Mouse (Mus musculus) left cerebral cortex, adult 9 months (tissue): ENCODE measurements at regions not wholly inside any gene's neighbourhood (a gene's known extent, or its start where the extent isn't known, plus 50 kb on each side); places are given as distances from the start of the nearest gene placed in this dataset.

Experiments used
- DNase-seq, 2 experiments: peaks; one replicate each; pipeline ENCODE4 v3.0.0; 2022; ENCODE audit warnings: low spot score in 2 of 2

GRCm38 (mm10) chr5:141137716-141138115 is 103.6 kb upstream of the Sdk1 start:
- DNase-seq: no peak

GRCm38 (mm10) chr5:141138771-141139360 is 102.4 kb upstream of the Sdk1 start:
- no peak for DNase-seq

- DNase-seq: no peak
These were observed 101.9 kb upstream of the Sdk1 start for GRCm38 (mm10) chr5:141139361-141139912.

GRCm38 (mm10) chr5:141160391-141160790 is 80.9 kb upstream of the Sdk1 start:
- no peak for DNase-seq

- no peak for DNase-seq
These were observed 80.3 kb upstream of the Sdk1 start for GRCm38 (mm10) chr5:141160956-141161355.

- no peak for DNase-seq
These were observed 58.8 kb upstream of the Sdk1 start for GRCm38 (mm10) chr5:141182442-141182841.

- no peak for DNase-seq
These were observed 52.3 kb upstream of the Sdk1 start for GRCm38 (mm10) chr5:141189033-141189432.
